Mouse (Mus musculus) G1E (cell line): ENCODE results near the gene Lefty2. TPM values are rescaled to one million over a fixed set of nuclear protein-coding genes. Genes with fewer than 3 reads are reported as not detected.
"Not testable (repeated sequence)": the region's sequence is repeated elsewhere in the genome, so short reads cannot be mapped to it uniquely, and the experiment has no call there.

Experiments
- ATAC-seq: 2 replicates; pipeline ENCODE4 v1.8.0; 2016; ENCODE audit warnings: mild to moderate bottlenecking; ENCODE audit not compliant: insufficient number of reproducible peaks, poor library complexity, low FRiP score, severe bottlenecking; ENCODE audit errors: extremely low read depth
- DNase-seq: peaks from one replicate; pipeline ENCODE4 v3.0.0; 2012; ENCODE audit warnings: low spot score
- H3K27me3 ChIP-seq: 2 replicates; pipeline ENCODE4 v1.6.1; 2012; ENCODE audit warnings: mild to moderate bottlenecking, low read length, inconsistent platforms; ENCODE audit not compliant: insufficient read depth
- H3K36me3 ChIP-seq: replicated peaks from 2 replicates; pipeline ENCODE3; 2012; ENCODE audit warnings: mild to moderate bottlenecking, inconsistent platforms
- H3K4me1 ChIP-seq: 2 replicates; pipeline ENCODE4 v1.6.1; 2012; ENCODE audit warnings: low read depth, low read length, inconsistent platforms, mixed read lengths; ENCODE audit not compliant: insufficient read depth
- H3K4me3 ChIP-seq: 2 replicates; pipeline ENCODE4 v1.5.1; 2012; ENCODE audit warnings: low read depth, mild to moderate bottlenecking, inconsistent platforms, low read length, moderate library complexity, mixed read lengths
- H3K9me3 ChIP-seq: replicated peaks from 2 replicates; pipeline ENCODE4 v1.6.1; 2012; ENCODE audit warnings: inconsistent platforms
- CTCF ChIP-seq: IDR thresholded peaks from 2 replicates; pipeline ENCODE4 v1.5.1; 2012; ENCODE audit warnings: low read depth, low read length, inconsistent platforms, mixed read lengths
- GATA1 ChIP-seq: IDR thresholded peaks from 2 replicates; pipeline ENCODE4 v1.6.1; 2012; ENCODE audit warnings: borderline replicate concordance, low read length, inconsistent platforms, mixed read lengths
- GATA2 ChIP-seq: IDR thresholded peaks from 2 replicates; pipeline ENCODE4 v1.6.1; 2012; ENCODE audit warnings: low read depth, low read length, inconsistent platforms, borderline replicate concordance
- POLR2AphosphoS5 ChIP-seq: IDR thresholded peaks from 2 replicates; pipeline ENCODE4 v1.6.1; 2012; ENCODE audit warnings: low read depth, low read length, inconsistent platforms; ENCODE audit not compliant: insufficient replicate concordance
- TAL1 ChIP-seq: conservative IDR thresholded peaks from 2 replicates; pipeline ENCODE4 v1.6.1; 2012; ENCODE audit warnings: low read depth, low read length, inconsistent platforms, mixed read lengths
- polyA plus RNA-seq: library from polyadenylated mRNA; stranded (reverse); fragments of >175 nt; gene quantifications from 2 replicates; pipeline ENCODE4 v1.2.3, GENCODE M21; 2012
- total RNA-seq, 2 experiments: library from RNA; stranded (forward) in 1 of 2; stranded (reverse) in 1 of 2; fragments of 200-1000 nt in 1 of 2; fragments of >200 nt in 1 of 2; fragmentation: Nextera tagmentation in 1 of 2; gene quantifications; 2 replicates each; pipeline ENCODE4 v1.2.3; 2014 to 2017

Lefty2 gene
- total and polyA plus RNA-seq, 3 experiments = 0.11 TPM; not detected in 2

DNA sequence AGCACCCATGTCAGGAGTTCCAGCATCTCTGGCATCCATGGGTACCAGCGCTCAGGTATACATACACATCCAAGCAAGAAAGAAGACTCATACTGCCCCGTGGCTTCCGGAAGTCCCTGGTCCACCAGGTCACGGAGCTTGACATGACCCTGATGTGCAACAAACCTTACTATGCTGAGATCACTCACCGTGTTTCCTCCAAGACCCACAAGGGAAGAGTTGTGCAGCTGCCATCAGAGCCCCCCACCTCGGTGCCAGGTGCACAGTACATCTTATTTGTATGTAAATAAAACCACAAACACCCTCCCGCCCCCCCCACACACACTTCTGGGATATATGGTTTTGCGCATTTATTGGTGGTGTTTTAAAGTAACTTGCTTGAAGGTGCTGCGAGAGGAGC is 17.8 kb upstream of the Lefty2 start:
- DNase-seq = no peak
- Histone ChIP-seq H3K4me1 (peaks cover 5% of the 10 kb centered on the region; the same call in 1 of the 2 replicates), H3K36me3 (no peaks in the 10 kb centered on the region), H3K9me3 (no peaks in the 10 kb centered on the region), H3K4me3 (no peak overlapping the region), H3K27me3 (peaks cover 27% of the 10 kb centered on the region)
- no peak for ATAC-seq
- TF ChIP-seq CTCF = no peak
- no peak for TF ChIP-seq GATA1

DNA sequence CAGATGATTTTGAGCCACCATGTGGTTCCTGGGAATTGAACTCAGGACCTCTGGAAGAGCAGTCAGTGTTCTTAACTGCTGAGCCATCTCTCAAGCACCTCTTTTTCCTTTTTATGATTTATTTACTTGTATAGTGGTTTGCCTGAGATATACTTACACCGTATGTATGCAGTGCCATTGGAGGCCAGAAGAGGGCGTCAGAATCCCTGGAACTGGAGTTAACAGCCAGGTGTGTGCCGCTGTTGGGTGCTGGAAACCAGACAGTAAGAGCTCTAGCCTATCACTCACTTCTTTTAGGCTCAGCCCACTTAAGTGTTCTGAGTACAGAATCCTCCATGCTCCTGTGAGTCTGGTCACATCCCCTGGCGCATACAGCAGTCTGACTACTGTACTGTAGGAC is 15.4 kb upstream of the Lefty2 start:
- no peak for ATAC-seq

DNA sequence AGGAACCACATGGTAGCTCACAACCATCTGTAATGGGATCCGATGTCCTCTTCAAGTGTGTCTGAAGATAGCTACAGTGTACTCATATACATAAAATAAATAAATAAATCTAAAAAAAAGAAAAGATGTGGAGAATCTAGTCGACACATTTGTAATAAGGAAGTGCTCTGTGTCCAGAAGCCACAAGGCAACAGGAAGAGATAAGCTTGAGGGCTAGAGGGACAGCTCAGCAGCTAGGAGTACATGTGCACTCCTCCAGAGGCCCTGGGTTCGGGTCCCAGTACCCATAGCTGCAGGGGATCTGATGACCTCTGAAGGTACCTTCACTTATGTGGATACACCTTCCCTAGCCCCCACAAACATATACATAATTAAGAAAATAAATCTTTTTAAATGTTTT is 11.1 kb upstream of the Lefty2 start:
- DNase-seq (no peak), ATAC-seq (no peak)
- H3K36me3 ChIP-seq = no peaks in the 10 kb centered on the region
- peaks cover 49% of the 10 kb centered on the region for H3K27me3 ChIP-seq
- H3K9me3 ChIP-seq = no peaks in the 10 kb centered on the region
- TF ChIP-seq CTCF (no peak), POLR2AphosphoS5 (no peak), GATA2 (no peak), TAL1 (no peak), GATA1 (no peak)
- H3K4me3 ChIP-seq = no peak overlapping the region
- peaks cover 4% of the 10 kb centered on the region; the same call in 1 of the 2 replicates for H3K4me1 ChIP-seq

More for the DNA sequence above, 15.4 kb upstream of the Lefty2 start:
- no peaks in the 10 kb centered on the region for H3K36me3 ChIP-seq
- TF ChIP-seq GATA2 (no peak), CTCF (no peak), POLR2AphosphoS5 (no peak), TAL1 (no peak), GATA1 (no peak)
- H3K9me3 ChIP-seq = no peaks in the 10 kb centered on the region
- H3K4me1 ChIP-seq = peaks cover 5% of the 10 kb centered on the region; the same call in 1 of the 2 replicates
- H3K27me3 ChIP-seq = peaks cover 32% of the 10 kb centered on the region
- no peak overlapping the region for H3K4me3 ChIP-seq
- no peak for DNase-seq

DNA sequence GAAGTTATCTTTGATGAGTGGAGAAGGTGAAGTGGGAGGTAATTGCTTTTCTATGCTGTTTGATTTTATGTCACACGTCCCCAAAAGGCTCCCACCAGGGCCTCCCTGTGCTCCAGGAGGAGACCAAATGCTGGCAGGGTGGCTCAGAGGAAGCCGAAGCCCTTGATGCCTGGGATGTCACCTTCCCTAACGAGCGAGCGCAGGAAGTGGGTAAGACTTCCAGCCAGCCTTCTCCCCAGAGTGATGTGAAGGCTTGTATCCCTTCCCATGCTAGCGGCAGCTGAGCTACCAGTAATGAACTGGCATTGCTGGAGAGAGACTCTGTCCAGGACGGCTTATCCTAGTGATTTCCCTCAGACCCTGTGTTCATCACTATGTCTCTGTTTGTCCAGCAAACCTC is 9.2 kb upstream of the Lefty2 start:
- ATAC-seq = no peak
- Histone ChIP-seq H3K9me3 (no peaks in the 10 kb centered on the region), H3K36me3 (no peaks in the 10 kb centered on the region), H3K4me3 (no peak overlapping the region), H3K4me1 (peaks cover 4% of the 10 kb centered on the region; the same call in 1 of the 2 replicates), H3K27me3 (peaks cover 58% of the 10 kb centered on the region)
- DNase-seq = no peak
- TF ChIP-seq GATA2 = no peak
- TF ChIP-seq POLR2AphosphoS5 = no peak
- no peak for TF ChIP-seq GATA1
- TF ChIP-seq TAL1 = no peak
- TF ChIP-seq CTCF = no peak

DNA sequence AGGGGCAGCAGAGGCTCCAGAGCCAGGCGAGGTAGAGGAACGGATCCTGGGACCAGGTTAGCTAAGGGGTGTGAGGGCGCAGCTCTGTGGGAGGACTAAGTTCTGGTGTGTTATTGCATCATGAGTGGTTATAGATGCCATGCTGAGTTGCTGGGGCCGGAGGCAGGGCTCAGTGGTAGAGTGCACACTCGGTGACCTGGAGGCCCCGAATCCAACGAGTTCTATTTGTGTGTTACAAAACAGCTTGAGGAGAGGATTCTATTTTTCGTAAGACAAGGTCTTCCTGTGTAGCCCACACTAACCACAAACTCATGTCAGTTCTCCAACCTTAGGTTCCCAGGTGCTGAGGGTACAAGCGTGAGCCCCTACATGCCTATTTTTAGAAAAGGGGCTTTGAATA is 8.4 kb upstream of the Lefty2 start:
- no peak for ATAC-seq
- no peak for DNase-seq
- no peaks in the 10 kb centered on the region for H3K36me3 ChIP-seq
- H3K27me3 ChIP-seq = peaks cover 61% of the 10 kb centered on the region
- peaks cover 4% of the 10 kb centered on the region for H3K4me1 ChIP-seq
- H3K9me3 ChIP-seq = no peaks in the 10 kb centered on the region
- TF ChIP-seq POLR2AphosphoS5 (no peak), CTCF (no peak), TAL1 (no peak), GATA2 (no peak), GATA1 (no peak)
- H3K4me3 ChIP-seq = no peak overlapping the region

DNA sequence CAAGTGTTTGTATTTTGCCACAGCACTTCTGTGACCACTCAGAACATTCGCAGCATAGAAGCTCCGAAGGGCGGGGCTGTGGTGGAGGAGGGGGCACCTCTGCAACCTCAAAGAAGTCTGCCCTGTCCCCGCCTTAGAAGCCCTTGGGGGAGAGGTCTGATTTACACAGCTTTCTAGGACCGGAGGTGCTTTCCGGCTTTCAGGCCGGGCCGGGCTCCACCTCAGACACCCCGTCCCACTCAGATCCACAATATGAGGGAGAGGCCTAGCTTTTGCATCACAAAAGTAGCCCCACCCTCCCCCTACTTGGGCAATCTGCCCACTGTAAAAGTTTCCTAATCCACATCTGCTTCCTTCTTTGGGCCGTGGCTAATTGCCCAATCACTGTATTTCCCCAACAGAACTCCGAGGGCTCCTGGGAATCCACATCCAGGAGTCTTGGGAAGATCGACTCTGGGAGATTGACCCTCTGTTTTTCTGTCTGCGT is 4.3 kb upstream of the Lefty2 start:
- no peak for ATAC-seq
- peaks cover 72% of the 10 kb centered on the region for H3K27me3 ChIP-seq
- no peaks in the 10 kb centered on the region for H3K36me3 ChIP-seq
- H3K4me3 ChIP-seq = no peak overlapping the region
- H3K9me3 ChIP-seq = no peaks in the 10 kb centered on the region
- no peak for TF ChIP-seq POLR2AphosphoS5
- no peak for TF ChIP-seq GATA2
- no peak for TF ChIP-seq CTCF
- TF ChIP-seq TAL1 = no peak
- no peak for TF ChIP-seq GATA1
- H3K4me1 ChIP-seq = peaks cover 7% of the 10 kb centered on the region
- DNase-seq = no peak

DNA sequence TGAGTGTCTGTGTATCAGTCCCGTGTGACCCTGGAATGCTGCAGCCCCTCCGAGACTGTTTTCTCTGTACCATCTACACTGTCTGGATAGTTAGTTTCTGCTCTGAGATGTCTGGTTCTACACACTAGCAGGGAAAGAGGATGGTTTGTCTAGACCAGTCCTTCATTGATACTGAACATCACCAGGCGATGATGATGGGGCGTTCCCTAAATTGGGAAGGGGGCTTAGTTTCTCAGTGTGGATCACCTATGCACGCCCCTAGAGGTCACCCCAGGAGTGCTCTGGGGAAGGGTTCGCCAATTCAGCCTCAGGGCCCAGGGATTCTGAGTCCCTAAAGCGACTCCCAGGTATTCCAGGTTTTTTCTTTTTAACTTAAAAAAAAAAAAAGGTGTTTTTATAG is 3.7 kb upstream of the Lefty2 start:
- Histone ChIP-seq H3K27me3 (peaks cover 72% of the 10 kb centered on the region), H3K4me1 (peaks cover 7% of the 10 kb centered on the region), H3K36me3 (no peaks in the 10 kb centered on the region), H3K4me3 (no peak overlapping the region), H3K9me3 (no peaks in the 10 kb centered on the region)
- DNase-seq (no peak), ATAC-seq (no peak)
- no peak for TF ChIP-seq POLR2AphosphoS5
- no peak for TF ChIP-seq GATA2
- TF ChIP-seq TAL1 = no peak
- no peak for TF ChIP-seq CTCF
- TF ChIP-seq GATA1 = no peak

DNA sequence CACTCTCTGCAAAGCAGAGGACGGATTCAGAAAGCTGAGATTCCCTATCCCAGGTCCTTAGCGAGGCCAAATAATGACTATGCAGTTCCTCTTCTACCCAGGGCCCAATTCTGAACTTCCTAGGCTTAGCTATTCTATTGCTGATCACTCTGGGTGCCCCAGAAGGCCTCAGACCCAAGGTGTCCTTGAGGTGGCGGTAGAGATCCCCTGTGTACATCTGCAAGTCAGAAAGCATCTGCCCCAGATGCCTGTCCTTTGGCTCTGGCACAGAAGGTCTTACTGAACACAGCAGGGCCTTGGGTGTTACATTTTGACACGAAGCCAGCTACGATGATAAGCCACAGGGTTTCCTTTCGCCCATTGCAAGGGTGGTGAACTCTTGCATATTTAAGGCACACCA is 3.1 kb upstream of the Lefty2 start:
- Histone ChIP-seq H3K36me3 (no peaks in the 10 kb centered on the region), H3K4me3 (no peak overlapping the region), H3K27me3 (peaks cover 73% of the 10 kb centered on the region), H3K4me1 (peaks cover 7% of the 10 kb centered on the region), H3K9me3 (no peaks in the 10 kb centered on the region)
- no peak for DNase-seq
- no peak for TF ChIP-seq TAL1
- ATAC-seq = no peak; the same call in 1 of the 2 replicates

DNA sequence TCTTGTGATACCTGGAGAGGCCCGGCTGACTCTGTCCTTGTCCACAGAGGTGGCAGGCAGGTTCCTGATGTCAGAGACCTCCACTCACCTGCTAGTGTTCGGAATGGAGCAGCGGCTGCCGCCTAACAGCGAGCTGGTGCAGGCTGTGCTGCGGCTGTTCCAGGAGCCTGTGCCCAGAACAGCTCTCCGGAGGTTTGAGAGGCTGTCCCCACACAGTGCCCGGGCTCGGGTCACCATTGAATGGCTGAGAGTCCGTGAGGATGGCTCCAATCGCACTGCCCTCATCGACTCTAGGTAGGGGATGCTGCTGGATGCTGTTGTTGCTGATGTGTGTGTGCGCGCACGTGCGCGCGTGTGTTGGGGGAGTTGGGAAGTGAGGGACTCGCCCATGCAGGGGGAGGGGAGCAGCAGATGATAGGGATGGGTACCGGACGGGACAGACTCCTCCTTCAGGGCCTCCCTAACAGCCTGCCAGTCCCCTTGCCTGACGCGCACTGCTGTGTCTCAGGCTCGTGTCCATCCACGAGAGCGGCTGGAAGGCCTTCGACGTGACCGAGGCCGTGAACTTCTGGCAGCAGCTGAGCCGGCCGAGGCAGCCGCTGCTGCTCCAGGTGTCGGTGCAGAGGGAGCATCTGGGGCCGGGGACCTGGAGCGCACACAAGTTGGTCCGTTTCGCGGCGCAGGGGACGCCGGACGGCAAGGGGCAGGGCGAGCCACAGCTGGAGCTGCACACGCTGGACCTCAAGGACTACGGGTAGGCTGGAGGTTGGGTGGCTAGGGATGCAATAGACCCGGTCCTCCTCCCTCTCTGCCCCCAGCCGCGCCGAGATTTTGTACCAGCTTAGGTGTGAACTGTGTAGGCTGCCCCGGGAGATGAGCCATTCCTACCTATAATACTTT is 1.4 kb downstream of the Lefty2 start:
- H3K36me3 ChIP-seq, DNase-seq, H3K9me3 ChIP-seq, ATAC-seq, H3K4me3 ChIP-seq, H3K4me1 ChIP-seq: not testable (repeated sequence)
- peaks cover 48% of the 10 kb centered on the region for H3K27me3 ChIP-seq
